ENCODE assay signal across 21 mouse cellular contexts in the genomic region with DNA sequence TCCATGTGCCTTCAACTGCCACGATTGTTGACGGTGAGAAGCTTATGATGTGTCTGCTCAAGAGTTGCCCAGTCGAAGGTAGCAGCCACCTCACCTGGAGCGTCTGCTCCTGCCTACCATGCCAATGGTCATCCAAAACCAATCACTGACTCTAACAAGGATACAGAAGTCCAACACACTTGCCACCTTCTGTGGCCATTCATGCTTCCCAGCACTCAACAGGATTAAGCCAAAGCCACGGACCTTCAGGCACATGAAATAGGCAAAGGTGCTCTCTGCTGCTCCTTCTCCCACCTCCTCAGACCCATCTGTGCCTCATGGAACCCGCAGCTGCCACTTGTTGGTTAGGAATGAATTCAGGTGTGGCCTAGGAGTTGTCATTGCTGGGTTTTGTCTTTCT. TPM values are rescaled to one million over a fixed set of nuclear protein-coding genes. Genes with fewer than 3 reads are reported as not detected.
DNase-seq lines count a peak whose midpoint lies in the region; ATAC-seq lines count a peak whose summit lies in the region.
"Had no signal": no experiment of that assay in that cellular context is flagged by ENCODE, and none has a peak within 500 bp of the region (broad histone marks: within the 10 kb centered on the region; RNA-seq: fewer than 3 reads in every experiment).

No protein-coding gene starts in this region.

- no peaks in the 10 kb centered on the region for H3K4me1 ChIP-seq in heart, embryonic 10.5 days
- H3K4me1 ChIP-seq in heart, embryonic 11.5 days (ENCODE audit: control insufficient read depth, insufficient read depth, low read length), result no peaks in the 10 kb centered on the region
- no peaks in the 10 kb centered on the region for H3K4me1 ChIP-seq in midbrain, embryonic 11.5 days (ENCODE audit: control insufficient read depth, insufficient read depth, low read length)
- H3K4me1 ChIP-seq in midbrain, embryonic 15.5 days, result no peaks in the 10 kb centered on the region
- H3K4me1 ChIP-seq: embryonic facial prominence, embryonic 15.5 days; forebrain, embryonic 10.5 days; forebrain, embryonic 12.5 days had no signal

- no peak overlapping the region for H3K27ac ChIP-seq in heart, embryonic 10.5 days
- H3K27ac ChIP-seq in heart, embryonic 11.5 days (ENCODE audit: low read depth, low read length), result no peak overlapping the region
- H3K27ac ChIP-seq in midbrain, embryonic 11.5 days (ENCODE audit: low read depth, low read length), result no peak overlapping the region
- no peak overlapping the region for H3K27ac ChIP-seq in midbrain, embryonic 15.5 days
- H3K27ac ChIP-seq: embryonic facial prominence, embryonic 13.5 days; embryonic facial prominence, embryonic 15.5 days; forebrain, embryonic 10.5 days; forebrain, embryonic 12.5 days had no signal

- H3K9me3 ChIP-seq in heart, embryonic 10.5 days, result no peaks in the 10 kb centered on the region
- H3K9me3 ChIP-seq in heart, embryonic 11.5 days (replicated peaks; ENCODE audit: control insufficient read depth, low read length), result no peaks in the 10 kb centered on the region
- H3K9me3 ChIP-seq in midbrain, embryonic 11.5 days (ENCODE audit: control insufficient read depth, low read length), result no peaks in the 10 kb centered on the region
- H3K9me3 ChIP-seq in midbrain, embryonic 15.5 days, result no peaks in the 10 kb centered on the region
- H3K9me3 ChIP-seq: embryonic facial prominence, embryonic 13.5 days; embryonic facial prominence, embryonic 15.5 days; forebrain, embryonic 10.5 days; forebrain, embryonic 12.5 days had no signal

- ATAC-seq in heart, embryonic 11.5 days (replicated peaks; ENCODE audit: insufficient number of reproducible peaks, low FRiP score, low TSS enrichment), result no peak
- ATAC-seq in midbrain, embryonic 11.5 days (ENCODE audit: low FRiP score), result no peak
- ATAC-seq in midbrain, embryonic 15.5 days (replicated peaks), result no peak
- ATAC-seq: forebrain, embryonic 14.5 days; forebrain, embryonic 16.5 days had no signal

- H3K4me2 ChIP-seq in heart, embryonic 11.5 days, result no peak overlapping the region
- no peak overlapping the region for H3K4me2 ChIP-seq in midbrain, embryonic 11.5 days
- no peak overlapping the region for H3K4me2 ChIP-seq in midbrain, embryonic 15.5 days
- H3K4me2 ChIP-seq: embryonic facial prominence, embryonic 13.5 days; embryonic facial prominence, embryonic 15.5 days; forebrain, embryonic 12.5 days had no signal

- H3K36me3 ChIP-seq in heart, embryonic 10.5 days, result no peaks in the 10 kb centered on the region
- no peaks in the 10 kb centered on the region for H3K36me3 ChIP-seq in heart, embryonic 11.5 days (ENCODE audit: control insufficient read depth, insufficient read depth, low read length)
- H3K36me3 ChIP-seq in midbrain, embryonic 11.5 days (ENCODE audit: control insufficient read depth, insufficient read depth, low read length), result no peaks in the 10 kb centered on the region
- H3K36me3 ChIP-seq in midbrain, embryonic 15.5 days (replicated peaks), result no peaks in the 10 kb centered on the region
- H3K36me3 ChIP-seq: embryonic facial prominence, embryonic 13.5 days; embryonic facial prominence, embryonic 15.5 days; forebrain, embryonic 10.5 days; forebrain, embryonic 12.5 days had no signal

- H3K4me3 ChIP-seq in heart, embryonic 10.5 days, result no peak overlapping the region
- no peak overlapping the region for H3K4me3 ChIP-seq in heart, embryonic 11.5 days (ENCODE audit: low read depth, low read length)
- H3K4me3 ChIP-seq in midbrain, embryonic 11.5 days (ENCODE audit: low read depth, low read length), result no peak overlapping the region
- no peak overlapping the region for H3K4me3 ChIP-seq in midbrain, embryonic 15.5 days
- H3K4me3 ChIP-seq: embryonic facial prominence, embryonic 13.5 days; embryonic facial prominence, embryonic 15.5 days; erythroblast, embryonic 14.5 days; forebrain, embryonic 10.5 days; forebrain, embryonic 12.5 days had no signal

- no peak overlapping the region for H3K9ac ChIP-seq in heart, embryonic 11.5 days (ENCODE audit: low read depth, low read length)
- no peak overlapping the region for H3K9ac ChIP-seq in midbrain, embryonic 11.5 days (ENCODE audit: low read length)
- H3K9ac ChIP-seq in midbrain, embryonic 15.5 days, result no peak overlapping the region
- H3K9ac ChIP-seq: embryonic facial prominence, embryonic 13.5 days; embryonic facial prominence, embryonic 15.5 days; forebrain, embryonic 12.5 days had no signal

- WGBS in heart, embryonic 10.5 days, result 77% methylated on average over 6 of the region's 6 CpGs
- WGBS in heart, embryonic 11.5 days (ENCODE audit: insufficient replicate concordance), result 78% methylated on average over 6 of the region's 6 CpGs
- 85% methylated on average over 6 of the region's 6 CpGs for WGBS in midbrain, embryonic 11.5 days
- whole genome bisulfite sequencing in midbrain, embryonic 15.5 days, result 83% methylated on average over 6 of the region's 6 CpGs

- no peaks in the 10 kb centered on the region for H3K27me3 ChIP-seq in heart, embryonic 10.5 days (ENCODE audit: insufficient read depth, poor library complexity, severe bottlenecking)
- no peaks in the 10 kb centered on the region for H3K27me3 ChIP-seq in heart, embryonic 11.5 days (ENCODE audit: control insufficient read depth, insufficient read depth, low read length)
- no peaks in the 10 kb centered on the region for H3K27me3 ChIP-seq in midbrain, embryonic 11.5 days (ENCODE audit: control insufficient read depth, insufficient read depth, low read length)
- H3K27me3 ChIP-seq in midbrain, embryonic 15.5 days (replicated peaks), result no peaks in the 10 kb centered on the region
- H3K27me3 ChIP-seq: embryonic facial prominence, embryonic 13.5 days; embryonic facial prominence, embryonic 15.5 days; forebrain, embryonic 12.5 days had no signal

- DNase-seq in heart, embryonic 10.5 days (ENCODE audit: low spot score), result peak; percentile 45
- peak; percentile 65 for DNase-seq in midbrain, embryonic 11.5 days (ENCODE audit: low spot score, missing footprints)
- DNase-seq: adrenal gland, adult 2 months; adrenal gland, postnatal 10 days; adrenal gland, postnatal 25 days; cerebellum, adult 11 months; cerebellum, adult 18-20 months; cerebellum, adult 8-10 months; cerebellum, adult 9-11 months; cerebellum, postnatal 14 days; cerebellum, postnatal 36 days; embryo, embryonic 11 days had no signal

RNA-seq across cellular contexts. Expression of a gene that starts 17.5 kb away (rescaled TPM):
- 26.1 and 28.0 TPM in 2 replicates for polyA plus RNA-seq in heart, embryonic 10.5 days (2016; fragmentation: Nextera tagmentation; extraction: Ambion mirVana)
- 16.5 and 19.7 TPM in 2 replicates for polyA plus RNA-seq in heart, embryonic 11.5 days (2014; fragmentation: Nextera tagmentation; extraction: Ambion mirVana)
- 26.2 and 26.9 TPM in 2 replicates for polyA plus RNA-seq in midbrain, embryonic 11.5 days (2014; fragmentation: Nextera tagmentation; extraction: Ambion mirVana)
- polyA plus RNA-seq in midbrain, embryonic 15.5 days (2015; fragmentation: Nextera tagmentation; extraction: Ambion mirVana), result 49.0 and 50.7 TPM in 2 replicates
